Mouse (Mus musculus): ENCODE measurements around the gene Igsf21. TPM values are rescaled to one million over a fixed set of nuclear protein-coding genes. Genes with fewer than 3 reads are reported as not detected.

Igsf21 gene
- polyA plus RNA-seq, 1 experiment from 2014 or later = 109 TPM

GRCm38 (mm10) chr4:140165851-140166250 is 80.7 kb downstream of the Igsf21 start:
- Histone ChIP-seq H3K27ac (ENCODE audit: low read depth, low read length) (no peak overlapping the region), H3K4me3 (ENCODE audit: low read length) (no peak overlapping the region), H3K4me1 (ENCODE audit: control insufficient read depth, insufficient read depth, low read depth, low read length) (peaks cover 6% of the 10 kb centered on the region), H3K4me2 (ENCODE audit: low read length) (no peak overlapping the region), H3K27me3 (replicated peaks; ENCODE audit: control insufficient read depth, insufficient read depth, low read length) (no peaks in the 10 kb centered on the region), H3K9me3 (ENCODE audit: control insufficient read depth, low read length) (no peaks in the 10 kb centered on the region), H3K9ac (ENCODE audit: low read depth, low read length) (no peak overlapping the region), H3K36me3 (ENCODE audit: control insufficient read depth, insufficient read depth, low read length) (0 out of 2 replicates have a peak, but pooled peaks cover 2% of the 10 kb centered on the region)
- WGBS = 71% methylated on average over 7 of the region's 7 CpGs
- ATAC-seq = no peak

- Histone ChIP-seq H3K9me3 (ENCODE audit: control insufficient read depth, low read length) (no peaks in the 10 kb centered on the region), H3K27ac (ENCODE audit: low read depth, low read length) (peak overlapping the region; percentile 42), H3K4me1 (ENCODE audit: control insufficient read depth, insufficient read depth, low read depth, low read length) (peaks cover 6% of the 10 kb centered on the region), H3K4me2 (ENCODE audit: low read length) (no peak overlapping the region), H3K4me3 (ENCODE audit: low read length) (no peak overlapping the region), H3K36me3 (ENCODE audit: control insufficient read depth, insufficient read depth, low read length) (0 out of 2 replicates have a peak, but pooled peaks cover 2% of the 10 kb centered on the region), H3K9ac (ENCODE audit: low read depth, low read length) (no peak overlapping the region), H3K27me3 (replicated peaks; ENCODE audit: control insufficient read depth, insufficient read depth, low read length) (no peaks in the 10 kb centered on the region)
- peak; percentile 53; the same call in 1 of the 2 replicates for ATAC-seq
- WGBS = 70% methylated on average over 9 of the region's 9 CpGs
Observed at GRCm38 (mm10) chr4:140164662-140165061, 81.9 kb downstream of the Igsf21 start.

- Histone ChIP-seq H3K36me3 (ENCODE audit: control insufficient read depth, insufficient read depth, low read length) (0 out of 2 replicates have a peak, but pooled peaks cover 2% of the 10 kb centered on the region), H3K9me3 (ENCODE audit: control insufficient read depth, low read length) (no peaks in the 10 kb centered on the region), H3K4me3 (ENCODE audit: low read length) (no peak overlapping the region), H3K27ac (ENCODE audit: low read depth, low read length) (no peak overlapping the region), H3K4me2 (ENCODE audit: low read length) (no peak overlapping the region), H3K4me1 (ENCODE audit: control insufficient read depth, insufficient read depth, low read depth, low read length) (peaks cover 5% of the 10 kb centered on the region), H3K27me3 (replicated peaks; ENCODE audit: control insufficient read depth, insufficient read depth, low read length) (no peaks in the 10 kb centered on the region), H3K9ac (ENCODE audit: low read depth, low read length) (no peak overlapping the region)
- ATAC-seq = no peak
- WGBS = 28% methylated on average over 3 of the region's 3 CpGs
Observed at GRCm38 (mm10) chr4:140159617-140160016, 87.0 kb downstream of the Igsf21 start.

GRCm38 (mm10) chr4:140154899-140155463 is 91.6 kb downstream of the Igsf21 start:
- Histone ChIP-seq H3K27me3 (replicated peaks; ENCODE audit: control insufficient read depth, insufficient read depth, low read length) (no peaks in the 10 kb centered on the region; the same call in 1 of the 2 replicates), H3K4me3 (ENCODE audit: low read length) (no peak overlapping the region), H3K9ac (ENCODE audit: low read depth, low read length) (0 out of 2 replicates have a peak overlapping the region, but pooled peaks have one; percentile 23), H3K27ac (ENCODE audit: low read depth, low read length) (peak overlapping the region; percentile 62), H3K4me1 (ENCODE audit: control insufficient read depth, insufficient read depth, low read depth, low read length) (peaks cover 14% of the 10 kb centered on the region), H3K9me3 (ENCODE audit: control insufficient read depth, low read length) (no peaks in the 10 kb centered on the region), H3K4me2 (ENCODE audit: low read length) (no peak overlapping the region), H3K36me3 (ENCODE audit: control insufficient read depth, insufficient read depth, low read length) (no peaks in the 10 kb centered on the region)
- 47% methylated on average over 5 of the region's 5 CpGs for WGBS
- ATAC-seq = peak; percentile 57

- Histone ChIP-seq H3K36me3 (ENCODE audit: control insufficient read depth, insufficient read depth, low read length) (no peaks in the 10 kb centered on the region), H3K27ac (ENCODE audit: low read depth, low read length) (peak overlapping the region; percentile 62), H3K9me3 (ENCODE audit: control insufficient read depth, low read length) (no peaks in the 10 kb centered on the region), H3K27me3 (replicated peaks; ENCODE audit: control insufficient read depth, insufficient read depth, low read length) (no peaks in the 10 kb centered on the region; the same call in 1 of the 2 replicates), H3K9ac (ENCODE audit: low read depth, low read length) (0 out of 2 replicates have a peak overlapping the region, but pooled peaks have one; percentile 23), H3K4me3 (ENCODE audit: low read length) (no peak overlapping the region), H3K4me1 (ENCODE audit: control insufficient read depth, insufficient read depth, low read depth, low read length) (peaks cover 14% of the 10 kb centered on the region), H3K4me2 (ENCODE audit: low read length) (no peak overlapping the region)
- ATAC-seq = peak; percentile 91
- WGBS = 26% methylated on average over 5 of the region's 5 CpGs
Observed at GRCm38 (mm10) chr4:140154484-140154883, 92.1 kb downstream of the Igsf21 start.

- Histone ChIP-seq H3K27ac (ENCODE audit: low read depth, low read length) (peak overlapping the region; percentile 62; the same call in 1 of the 2 replicates), H3K4me2 (ENCODE audit: low read length) (no peak overlapping the region), H3K9me3 (ENCODE audit: control insufficient read depth, low read length) (no peaks in the 10 kb centered on the region), H3K4me3 (ENCODE audit: low read length) (no peak overlapping the region), H3K27me3 (replicated peaks; ENCODE audit: control insufficient read depth, insufficient read depth, low read length) (no peaks in the 10 kb centered on the region; the same call in 1 of the 2 replicates), H3K4me1 (ENCODE audit: control insufficient read depth, insufficient read depth, low read depth, low read length) (peaks cover 14% of the 10 kb centered on the region), H3K36me3 (ENCODE audit: control insufficient read depth, insufficient read depth, low read length) (no peaks in the 10 kb centered on the region), H3K9ac (ENCODE audit: low read depth, low read length) (no peak overlapping the region)
- WGBS = 59% methylated on average over 8 of the region's 9 CpGs
- ATAC-seq = peak; percentile 45; the same call in 1 of the 2 replicates
Observed at GRCm38 (mm10) chr4:140153711-140154114, 92.9 kb downstream of the Igsf21 start.

GRCm38 (mm10) chr4:140153101-140153500 is 93.5 kb downstream of the Igsf21 start:
- no peaks in the 10 kb centered on the region for H3K36me3 ChIP-seq (ENCODE audit: control insufficient read depth, insufficient read depth, low read length)
- WGBS = 41% methylated on average over 7 of the region's 7 CpGs
- peaks cover 15% of the 10 kb centered on the region for H3K4me1 ChIP-seq (ENCODE audit: control insufficient read depth, insufficient read depth, low read depth, low read length)
- no peaks in the 10 kb centered on the region for H3K9me3 ChIP-seq (ENCODE audit: control insufficient read depth, low read length)
- no peak overlapping the region for H3K4me3 ChIP-seq (ENCODE audit: low read length)
- no peak for ATAC-seq
- peak overlapping the region; percentile 62; the same call in 1 of the 2 replicates for H3K27ac ChIP-seq (ENCODE audit: low read depth, low read length)
- no peak overlapping the region for H3K4me2 ChIP-seq (ENCODE audit: low read length)
- H3K9ac ChIP-seq (ENCODE audit: low read depth, low read length) = no peak overlapping the region
- no peaks in the 10 kb centered on the region; the same call in 1 of the 2 replicates for H3K27me3 ChIP-seq (replicated peaks; ENCODE audit: control insufficient read depth, insufficient read depth, low read length)

- Histone ChIP-seq H3K36me3 (ENCODE audit: control insufficient read depth, insufficient read depth, low read length) (no peaks in the 10 kb centered on the region), H3K4me3 (ENCODE audit: low read length) (no peak overlapping the region), H3K9ac (ENCODE audit: low read depth, low read length) (no peak overlapping the region), H3K4me2 (ENCODE audit: low read length) (no peak overlapping the region), H3K9me3 (ENCODE audit: control insufficient read depth, low read length) (no peaks in the 10 kb centered on the region), H3K27me3 (replicated peaks; ENCODE audit: control insufficient read depth, insufficient read depth, low read length) (no peaks in the 10 kb centered on the region; the same call in 1 of the 2 replicates), H3K4me1 (ENCODE audit: control insufficient read depth, insufficient read depth, low read depth, low read length) (peaks cover 22% of the 10 kb centered on the region), H3K27ac (ENCODE audit: low read depth, low read length) (no peak overlapping the region)
- ATAC-seq = no peak
- 85% methylated on average over 8 of the region's 8 CpGs for WGBS
Observed at GRCm38 (mm10) chr4:140149706-140150105, 96.9 kb downstream of the Igsf21 start.

- Histone ChIP-seq H3K36me3 (ENCODE audit: control insufficient read depth, insufficient read depth, low read length) (no peaks in the 10 kb centered on the region), H3K27me3 (replicated peaks; ENCODE audit: control insufficient read depth, insufficient read depth, low read length) (no peaks in the 10 kb centered on the region; the same call in 1 of the 2 replicates), H3K4me3 (ENCODE audit: low read length) (no peak overlapping the region), H3K27ac (ENCODE audit: low read depth, low read length) (peak overlapping the region; percentile 70), H3K4me2 (ENCODE audit: low read length) (no peak overlapping the region), H3K9ac (ENCODE audit: low read depth, low read length) (0 out of 2 replicates have a peak overlapping the region, but pooled peaks have one; percentile 5), H3K4me1 (ENCODE audit: control insufficient read depth, insufficient read depth, low read depth, low read length) (peaks cover 13% of the 10 kb centered on the region), H3K9me3 (ENCODE audit: control insufficient read depth, low read length) (no peaks in the 10 kb centered on the region)
- WGBS = 65% methylated on average over 20 of the region's 20 CpGs
- ATAC-seq = no peak
Observed at GRCm38 (mm10) chr4:140147857-140148695, 98.5 kb downstream of the Igsf21 start.

Measured in hindbrain, embryonic 16.5 days (tissue).